Comparison of ENCODE assay signal across 26 mouse cellular contexts in the genomic region with DNA sequence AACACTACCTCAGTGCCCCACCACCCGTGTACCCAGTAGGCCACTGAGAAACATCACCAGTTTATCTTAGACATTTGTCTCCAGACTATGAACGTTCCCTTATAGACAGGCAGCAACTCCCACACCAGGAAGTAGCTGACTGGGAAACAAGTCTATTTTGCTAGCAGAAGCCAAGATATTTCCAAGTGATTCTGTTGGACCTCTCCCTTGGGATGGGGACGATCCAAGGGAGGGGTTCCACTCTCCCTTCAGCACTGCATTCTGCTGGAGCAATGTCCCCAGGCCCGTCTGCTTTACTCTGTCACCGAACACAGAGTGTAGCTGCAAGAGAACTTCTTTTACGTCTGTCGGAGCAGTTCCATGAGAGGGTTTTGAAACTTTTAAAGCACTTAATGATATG. TPM values are rescaled to one million over a fixed set of nuclear protein-coding genes. Genes with fewer than 3 reads are reported as not detected.
DNase-seq lines count a peak whose midpoint lies in the region; ATAC-seq and TF ChIP-seq lines count a peak whose summit lies in the region.
"Had no signal": no experiment of that assay in that cellular context is flagged by ENCODE, and none has a peak within 500 bp of the region (broad histone marks: within the 10 kb centered on the region; RNA-seq: fewer than 3 reads in every experiment).

No protein-coding gene starts in this region.

- TF ChIP-seq CTCF in forebrain, postnatal 0 days (IDR thresholded peaks at IDR 0.05; ENCODE audit: low read depth): no peak

- peak; percentile 54; the same call in 1 of the 2 replicates for ATAC-seq in forebrain, postnatal 0 days
- ATAC-seq in forebrain, embryonic 16.5 days: no peak
- no peak for ATAC-seq in megakaryocyte-erythroid progenitor cell, adult 5-6 weeks (replicated peaks; ENCODE audit: low FRiP score, low TSS enrichment, poor library complexity, severe bottlenecking)
- ATAC-seq: hindbrain, postnatal 0 days; intestine, embryonic 15.5 days; midbrain, embryonic 16.5 days had no signal

- no peaks in the 10 kb centered on the region for H3K9me3 ChIP-seq in forebrain, postnatal 0 days (ENCODE audit: low read length)
- no peaks in the 10 kb centered on the region for H3K9me3 ChIP-seq in forebrain, embryonic 16.5 days (ENCODE audit: control insufficient read depth, low read length)
- H3K9me3 ChIP-seq: G1E; hindbrain, embryonic 12.5 days; intestine, embryonic 15.5 days had no signal

- no peaks in the 10 kb centered on the region for H3K36me3 ChIP-seq in forebrain, postnatal 0 days (ENCODE audit: insufficient read depth)
- H3K36me3 ChIP-seq in forebrain, embryonic 16.5 days (ENCODE audit: control insufficient read depth, insufficient read depth): no peaks in the 10 kb centered on the region
- H3K36me3 ChIP-seq: G1E; hindbrain, embryonic 12.5 days; intestine, embryonic 15.5 days had no signal

- H3K27ac ChIP-seq in forebrain, postnatal 0 days (ENCODE audit: low read depth, low read length): no peak overlapping the region
- H3K27ac ChIP-seq in forebrain, embryonic 16.5 days (ENCODE audit: low read length): no peak overlapping the region
- H3K27ac ChIP-seq: hindbrain, embryonic 12.5 days; hindbrain, postnatal 0 days; intestine, embryonic 15.5 days; kidney, postnatal 0 days; liver, embryonic 14.5 days had no signal

- no peak overlapping the region for H3K9ac ChIP-seq in forebrain, postnatal 0 days
- no peak overlapping the region for H3K9ac ChIP-seq in forebrain, embryonic 16.5 days (replicated peaks; ENCODE audit: low read depth, low read length)
- H3K9ac ChIP-seq: hindbrain, embryonic 12.5 days; intestine, embryonic 15.5 days; liver, embryonic 14.5 days had no signal

- 76% methylated on average over 7 of the region's 7 CpGs for WGBS in forebrain, postnatal 0 days
- WGBS in forebrain, embryonic 16.5 days: 87% methylated on average over 7 of the region's 7 CpGs

- no peak overlapping the region for H3K4me2 ChIP-seq in forebrain, postnatal 0 days (ENCODE audit: low read depth)
- no peak overlapping the region for H3K4me2 ChIP-seq in forebrain, embryonic 16.5 days (ENCODE audit: low read length)
- H3K4me2 ChIP-seq: hindbrain, embryonic 12.5 days; intestine, embryonic 15.5 days; midbrain, embryonic 11.5 days had no signal

- H3K4me3 ChIP-seq in forebrain, postnatal 0 days (ENCODE audit: low read depth, low read length): no peak overlapping the region
- no peak overlapping the region for H3K4me3 ChIP-seq in forebrain, embryonic 16.5 days (replicated peaks; ENCODE audit: low read length)
- H3K4me3 ChIP-seq: erythroblast, embryonic 14.5 days; hindbrain, embryonic 12.5 days; intestine, embryonic 15.5 days had no signal

- no peaks in the 10 kb centered on the region for H3K27me3 ChIP-seq in forebrain, postnatal 0 days (ENCODE audit: insufficient read depth, low read length)
- no peaks in the 10 kb centered on the region for H3K27me3 ChIP-seq in forebrain, embryonic 16.5 days (replicated peaks; ENCODE audit: control insufficient read depth, insufficient read depth, low read length)
- H3K27me3 ChIP-seq: hindbrain, embryonic 12.5 days; intestine, embryonic 15.5 days had no signal

- no peaks in the 10 kb centered on the region for H3K4me1 ChIP-seq in forebrain, postnatal 0 days (ENCODE audit: insufficient read depth)
- no peaks in the 10 kb centered on the region for H3K4me1 ChIP-seq in forebrain, embryonic 16.5 days (replicated peaks; ENCODE audit: control insufficient read depth, insufficient read depth, low read length)
- H3K4me1 ChIP-seq: hindbrain, embryonic 12.5 days; intestine, embryonic 15.5 days had no signal

- DNase-seq in forebrain, postnatal 0 days: no peak
- DNase-seq in heart, adult 18-20 months: peak; percentile 34 to 61
- no peak for DNase-seq in heart, adult 8-10 months (ENCODE audit: low spot score)
- peak; percentile 20 for DNase-seq in kidney, postnatal 14 days
- DNase-seq in kidney, adult 11 months: no peak
- DNase-seq: adrenal gland, postnatal 10 days; cerebellum, adult 8-10 months; cerebellum, postnatal 25 days; kidney, adult 8-10 months; liver; lung, adult 2 months; lung, postnatal 14 days; right cerebral cortex, postnatal 25 days; spleen, adult 18-20 months; thymus, postnatal 25 days had no signal

RNA-seq across cellular contexts. Expression of a gene that starts 11.8 kb away (rescaled TPM):
- total RNA-seq in forebrain, postnatal 0 days (2014; rRNA removed): 125 and 135 TPM in 2 replicates
- polyA plus RNA-seq in forebrain, postnatal 0 days (2015; fragmentation: Nextera tagmentation; extraction: Ambion mirVana): 131 and 136 TPM in 2 replicates
- polyA plus RNA-seq in forebrain, embryonic 16.5 days (2015; fragmentation: Nextera tagmentation; extraction: Ambion mirVana): 87.8 and 88.3 TPM in 2 replicates
- 10 to 100 TPM; 12.1 to 13.5 TPM for total RNA-seq in heart, adult 18-20 months (2021)
- total RNA-seq in heart, adult 8-10 months (2022): 10 to 100 TPM in 2 of 4 experiments, 1 to 10 TPM in 2; 6.9 to 14.1 (median 10.9) TPM
- 33.0 and 42.2 TPM in 2 replicates for total RNA-seq in megakaryocyte-erythroid progenitor cell, adult 5-6 weeks (2014; fragmentation: Nextera tagmentation)
- 31.4 and 57.6 TPM in 2 replicates for total RNA-seq in megakaryocyte-erythroid progenitor cell, adult 5-6 weeks (2017)

Comparison
In these comparisons a context has a peak if more than half of its experiments do, and no peak if none do; other contexts are left out.
1. DNase-seq: peak in heart, adult 18-20 months (2 of 2) and kidney, postnatal 14 days (single experiment); none in forebrain, postnatal 0 days (single experiment), heart, adult 8-10 months (single experiment) and kidney, adult 11 months (single experiment).